ENCODE assay signal across 9 mouse cellular contexts in genomic region chr7:142672120-142672519, GRCm38 (mm10). TPM values are rescaled to one million over a fixed set of nuclear protein-coding genes. Genes with fewer than 3 reads are reported as not detected.
A peak's percentile ranks its signal among the peaks of the same experiment; 100 is the strongest.
DNase-seq lines count a peak whose midpoint lies in the region; ATAC-seq and TF ChIP-seq lines count a peak whose summit lies in the region.
"Had no signal": no experiment of that assay in that cellular context is flagged by ENCODE, and none has a peak within 500 bp of the region (broad histone marks: within the 10 kb centered on the region; RNA-seq: fewer than 3 reads in every experiment).

No protein-coding gene starts in this region.

- WGBS in forebrain, embryonic 10.5 days: 16% methylated on average over 4 of the region's 4 CpGs
- 15% methylated on average over 4 of the region's 4 CpGs for WGBS in forebrain, embryonic 12.5 days
- WGBS in spleen, adult 2 months: 12% methylated on average over 4 of the region's 4 CpGs
- WGBS in kidney, postnatal 0 days: 22% methylated on average over 4 of the region's 4 CpGs
- 16% methylated on average over 4 of the region's 4 CpGs for WGBS in liver, postnatal 0 days (ENCODE audit: insufficient replicate concordance)

- peak; percentile 41 for DNase-seq in forebrain, embryonic 10.5 days (ENCODE audit: extremely low spot score, low spot score)
- DNase-seq in spleen, adult 2 months (ENCODE audit: low read depth in 1 of 2, low spot score in 2 of 2): peak in 1 of 2 experiments; percentile 7
- no peak for DNase-seq in spleen, postnatal 10 days (ENCODE audit: low spot score in 2 of 2)
- DNase-seq in kidney, postnatal 0 days (ENCODE audit: low spot score): peak; percentile 84
- DNase-seq in liver, postnatal 0 days: peak; percentile 51
- peak; percentile 23 for DNase-seq in thymus, postnatal 25 days

- no peak overlapping the region for H3K9ac ChIP-seq in forebrain, embryonic 12.5 days
- no peak overlapping the region for H3K9ac ChIP-seq in kidney, postnatal 0 days (ENCODE audit: low read depth, low read length)
- H3K9ac ChIP-seq in liver, postnatal 0 days (replicated peaks): no peak overlapping the region

- TF ChIP-seq CTCF in spleen, adult 2 months (IDR thresholded peaks at IDR 0.05; ENCODE audit: extremely low read depth, insufficient read depth, insufficient read length, insufficient replicate concordance): peak; percentile 25; the same call in 1 of the 2 replicates
- TF ChIP-seq CTCF in cortical plate, adult 2 months (IDR thresholded peaks at IDR 0.05; ENCODE audit: extremely low read depth, insufficient read depth, low read length): peak; percentile 81
- peak; percentile 93 for TF ChIP-seq CTCF in kidney, postnatal 0 days (IDR thresholded peaks at IDR 0.05; ENCODE audit: low read depth)
- peak; percentile 77 for TF ChIP-seq CTCF in liver, postnatal 0 days (IDR thresholded peaks at IDR 0.05; ENCODE audit: low read depth)

- H3K27ac ChIP-seq in forebrain, embryonic 10.5 days: no peak overlapping the region
- no peak overlapping the region for H3K27ac ChIP-seq in forebrain, embryonic 12.5 days
- H3K27ac ChIP-seq in spleen, adult 2 months (ENCODE audit: insufficient read depth, low read length): no peak overlapping the region
- H3K27ac ChIP-seq in cortical plate, adult 2 months (ENCODE audit: insufficient read depth, low read length): no peak overlapping the region
- H3K27ac ChIP-seq in kidney, postnatal 0 days: no peak overlapping the region
- no peak overlapping the region for H3K27ac ChIP-seq in liver, postnatal 0 days (ENCODE audit: low read depth)

- ATAC-seq in forebrain, embryonic 12.5 days (ENCODE audit: low FRiP score): no peak
- ATAC-seq in kidney, postnatal 0 days (replicated peaks; ENCODE audit: low FRiP score, low read depth): no peak
- no peak for ATAC-seq in liver, postnatal 0 days

- H3K27me3 ChIP-seq in forebrain, embryonic 10.5 days (ENCODE audit: poor library complexity, severe bottlenecking): peaks cover 12% of the 10 kb centered on the region
- peaks cover 6% of the 10 kb centered on the region for H3K27me3 ChIP-seq in forebrain, embryonic 12.5 days
- no peaks in the 10 kb centered on the region for H3K27me3 ChIP-seq in spleen, adult 2 months (ENCODE audit: control insufficient read depth, insufficient read depth, low read length)
- no peaks in the 10 kb centered on the region for H3K27me3 ChIP-seq in kidney, postnatal 0 days (ENCODE audit: insufficient read depth, low read length)
- no peaks in the 10 kb centered on the region for H3K27me3 ChIP-seq in liver, postnatal 0 days (ENCODE audit: insufficient read depth, low read length)

- H3K4me3 ChIP-seq in forebrain, embryonic 10.5 days: no peak overlapping the region
- no peak overlapping the region for H3K4me3 ChIP-seq in forebrain, embryonic 12.5 days (replicated peaks)
- H3K4me3 ChIP-seq in spleen, adult 2 months (ENCODE audit: extremely low read depth, insufficient read depth, insufficient read length): no peak overlapping the region
- no peak overlapping the region for H3K4me3 ChIP-seq in cortical plate, adult 2 months (ENCODE audit: insufficient read depth, low read length)
- H3K4me3 ChIP-seq in kidney, postnatal 0 days (replicated peaks; ENCODE audit: low read depth, low read length): no peak overlapping the region
- H3K4me3 ChIP-seq in liver, postnatal 0 days (ENCODE audit: low read depth, low read length): no peak overlapping the region

- no peaks in the 10 kb centered on the region for H3K4me1 ChIP-seq in forebrain, embryonic 10.5 days
- H3K4me1 ChIP-seq in forebrain, embryonic 12.5 days: no peaks in the 10 kb centered on the region
- no peaks in the 10 kb centered on the region for H3K4me1 ChIP-seq in spleen, adult 2 months (ENCODE audit: control insufficient read depth, insufficient read depth, insufficient read length)
- no peaks in the 10 kb centered on the region for H3K4me1 ChIP-seq in cortical plate, adult 2 months (ENCODE audit: control insufficient read depth, insufficient read depth, low read length)
- H3K4me1 ChIP-seq in kidney, postnatal 0 days (replicated peaks; ENCODE audit: insufficient read depth, low read length): no peaks in the 10 kb centered on the region
- H3K4me1 ChIP-seq in liver, postnatal 0 days (ENCODE audit: insufficient read depth): no peaks in the 10 kb centered on the region

- no peak for TF ChIP-seq POLR2A in spleen, adult 2 months (IDR thresholded peaks at IDR 0.05; ENCODE audit: low read depth, low read length)
- no peak for TF ChIP-seq POLR2A in cortical plate, adult 2 months (IDR thresholded peaks at IDR 0.05; ENCODE audit: extremely low read depth, insufficient read depth, low read length)

- TF ChIP-seq EP300 in liver, postnatal 0 days (IDR thresholded peaks at IDR 0.05; ENCODE audit: low read depth): no peak

- H3K4me2 ChIP-seq in forebrain, embryonic 12.5 days: no peak overlapping the region
- H3K4me2 ChIP-seq in kidney, postnatal 0 days (ENCODE audit: low read length): no peak overlapping the region
- H3K4me2 ChIP-seq in liver, postnatal 0 days (ENCODE audit: low read depth, low read length): no peak overlapping the region

- H3K9me3 ChIP-seq in forebrain, embryonic 10.5 days: peaks cover 47% of the 10 kb centered on the region
- peaks cover 19% of the 10 kb centered on the region for H3K9me3 ChIP-seq in forebrain, embryonic 12.5 days
- peaks cover 12% of the 10 kb centered on the region; the same call in 1 of the 2 replicates for H3K9me3 ChIP-seq in kidney, postnatal 0 days (replicated peaks; ENCODE audit: low read length)
- H3K9me3 ChIP-seq in liver, postnatal 0 days (ENCODE audit: low read length): peaks cover 25% of the 10 kb centered on the region; the same call in 1 of the 2 replicates

- H3K36me3 ChIP-seq in forebrain, embryonic 10.5 days (replicated peaks): peaks cover 14% of the 10 kb centered on the region
- H3K36me3 ChIP-seq in forebrain, embryonic 12.5 days (replicated peaks): no peaks in the 10 kb centered on the region
- H3K36me3 ChIP-seq in spleen, adult 2 months (ENCODE audit: control insufficient read depth, insufficient read depth, low read length): no peaks in the 10 kb centered on the region
- H3K36me3 ChIP-seq in kidney, postnatal 0 days (ENCODE audit: insufficient read depth, low read length): no peaks in the 10 kb centered on the region
- no peaks in the 10 kb centered on the region; the same call in 1 of the 2 replicates for H3K36me3 ChIP-seq in liver, postnatal 0 days (replicated peaks; ENCODE audit: insufficient read depth, low read length)

RNA-seq across cellular contexts. Expression of gene Gm49394, which starts 2.4 kb away (rescaled TPM):
- not detected in 2 replicates for polyA plus RNA-seq in forebrain, embryonic 10.5 days (2016; fragmentation: Nextera tagmentation; extraction: Ambion mirVana)
- not detected in 2 replicates for polyA plus RNA-seq in forebrain, embryonic 12.5 days (2016; fragmentation: Nextera tagmentation; extraction: Ambion mirVana)
- not detected in 2 replicates for polyA plus RNA-seq in spleen, adult 2 months (2012; rRNA removed)
- polyA plus RNA-seq in cortical plate, adult 2 months (2012; rRNA removed): not detected in 2 replicates
- polyA plus RNA-seq in kidney, postnatal 0 days (2015; fragmentation: Nextera tagmentation; extraction: Ambion mirVana): not detected in 2 replicates
- polyA plus RNA-seq in liver, postnatal 0 days (2015; fragmentation: Nextera tagmentation; extraction: Ambion mirVana): 0.04 TPM in 1 of 2 replicates, not detected in the other
- polyA plus RNA-seq: gonadal fat pad, adult 2 months had no signal

RNA-seq across cellular contexts. Expression of gene Igf2, which starts 5.5 kb away (rescaled TPM):
- polyA plus RNA-seq in forebrain, embryonic 10.5 days (2016; fragmentation: Nextera tagmentation; extraction: Ambion mirVana): 126 and 132 TPM in 2 replicates
- polyA plus RNA-seq in forebrain, embryonic 12.5 days (2016; fragmentation: Nextera tagmentation; extraction: Ambion mirVana): 94.7 and 122 TPM in 2 replicates
- 13.9 and 16.6 TPM in 2 replicates for polyA plus RNA-seq in spleen, adult 2 months (2012; rRNA removed)
- 56.8 and 69.6 TPM in 2 replicates for polyA plus RNA-seq in cortical plate, adult 2 months (2012; rRNA removed)
- polyA plus RNA-seq in kidney, postnatal 0 days (2015; fragmentation: Nextera tagmentation; extraction: Ambion mirVana): 297 and 337 TPM in 2 replicates
- polyA plus RNA-seq in liver, postnatal 0 days (2015; fragmentation: Nextera tagmentation; extraction: Ambion mirVana): 1,534 and 1,664 TPM in 2 replicates

Comparison
In these comparisons a context has a peak if more than half of its experiments do, and no peak if none do; other contexts are left out.
1. DNase-seq: peak in forebrain, embryonic 10.5 days (single experiment), kidney, postnatal 0 days (single experiment), liver, postnatal 0 days (single experiment) and thymus, postnatal 25 days (single experiment); none in spleen, postnatal 10 days (0 of 2).
2. CTCF ChIP-seq: peak in every context shown above with its lines; median percentile 93 in kidney, postnatal 0 days; 81 in cortical plate, adult 2 months; 77 in liver, postnatal 0 days; 25 in spleen, adult 2 months.